Mouse (Mus musculus) megakaryocyte, embryonic 14.5 days (primary cell): ENCODE measurements around the gene Avl9.

Experiments used
- FLI1 ChIP-seq: IDR thresholded peaks from 2 replicates; pipeline ENCODE4 v1.6.1; 2012; ENCODE audit warnings: low read length, inconsistent platforms, mixed read lengths
- GATA1 ChIP-seq: IDR thresholded peaks from 3 replicates; pipeline ENCODE4 v1.6.1; 2012; ENCODE audit warnings: mixed read lengths, low read length, inconsistent platforms, borderline replicate concordance

DNA sequence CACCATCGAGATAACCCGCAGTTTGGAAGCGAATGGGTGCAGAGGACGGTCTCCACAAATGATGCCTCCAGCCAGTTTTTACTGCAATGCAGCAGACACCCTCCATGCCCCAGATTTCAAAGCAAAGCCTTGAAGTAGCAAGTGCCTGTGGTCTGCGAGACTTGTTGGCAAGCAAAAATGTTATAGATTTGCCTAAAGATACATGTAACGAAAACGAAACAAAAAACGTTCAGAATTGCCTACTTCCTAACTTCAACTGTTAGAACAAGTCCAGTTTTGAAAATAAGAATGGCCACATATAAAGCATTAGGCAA lies 83.4 kb downstream of the Avl9 start:
- TF ChIP-seq GATA1 (no peak), FLI1 (no peak)
